Mouse (Mus musculus): ENCODE results near the gene Psg22. TPM values are rescaled to one million over a fixed set of nuclear protein-coding genes. Genes with fewer than 3 reads are reported as not detected.
"Not testable (repeated sequence)": the region's sequence is repeated elsewhere in the genome, so short reads cannot be mapped to it uniquely, and the experiment has no call there.

Gene Psg22
- polyA plus RNA-seq, 1 experiment from 2014 or later: not detected

- Histone ChIP-seq H3K9ac (peak overlapping the region; percentile 72), H3K27ac (replicated peaks) (no peak overlapping the region), H3K4me3 (peak overlapping the region; percentile 44), H3K27me3 (replicated peaks) (peaks cover 17% of the 10 kb centered on the region), H3K4me1 (no peaks in the 10 kb centered on the region), H3K9me3 (no peaks in the 10 kb centered on the region), H3K4me2 (peak overlapping the region; percentile 66), H3K36me3 (no peaks in the 10 kb centered on the region)
- ATAC-seq (ENCODE audit: extremely low read depth, insufficient number of reproducible peaks, low FRiP score, low TSS enrichment): no peak
- WGBS: 8% methylated on average over 20 of the region's 20 CpGs
Observed at GRCm38 (mm10) chr7:18746189-18746860, 28.4 kb downstream of the Psg22 start.

GRCm38 (mm10) chr7:18747420-18747819 is 29.5 kb downstream of the Psg22 start:
- H3K4me2 ChIP-seq; H3K27ac ChIP-seq (replicated peaks); H3K4me1 ChIP-seq; H3K9ac ChIP-seq; H3K4me3 ChIP-seq; ATAC-seq (ENCODE audit: extremely low read depth, insufficient number of reproducible peaks, low FRiP score, low TSS enrichment); H3K9me3 ChIP-seq; H3K36me3 ChIP-seq: not testable (repeated sequence)
- H3K27me3 ChIP-seq (replicated peaks): peaks cover 17% of the 10 kb centered on the region
- 56% methylated on average over 2 of the region's 2 CpGs for WGBS

- no peak overlapping the region for H3K27ac ChIP-seq (replicated peaks)
- peak overlapping the region; percentile 22; the same call in 1 of the 2 replicates for H3K4me2 ChIP-seq
- H3K4me3 ChIP-seq: no peak overlapping the region
- no peak overlapping the region for H3K9ac ChIP-seq
- 13% methylated on average over 6 of the region's 6 CpGs for WGBS
- no peak for ATAC-seq (ENCODE audit: extremely low read depth, insufficient number of reproducible peaks, low FRiP score, low TSS enrichment)
- no peaks in the 10 kb centered on the region for H3K9me3 ChIP-seq
- no peaks in the 10 kb centered on the region for H3K4me1 ChIP-seq
- H3K36me3 ChIP-seq: no peaks in the 10 kb centered on the region
- H3K27me3 ChIP-seq (replicated peaks): peaks cover 17% of the 10 kb centered on the region
Observed at GRCm38 (mm10) chr7:18748994-18749895, 31.4 kb downstream of the Psg22 start.

- peaks cover 17% of the 10 kb centered on the region for H3K27me3 ChIP-seq (replicated peaks)
- H3K36me3 ChIP-seq; H3K4me1 ChIP-seq; ATAC-seq (ENCODE audit: extremely low read depth, insufficient number of reproducible peaks, low FRiP score, low TSS enrichment); H3K9ac ChIP-seq; H3K27ac ChIP-seq (replicated peaks); H3K9me3 ChIP-seq; H3K4me3 ChIP-seq; H3K4me2 ChIP-seq: not testable (repeated sequence)
- WGBS: 52% methylated on average over 11 of the region's 13 CpGs
Observed at GRCm38 (mm10) chr7:18749896-18750477, 32.1 kb downstream of the Psg22 start.

- H3K4me3 ChIP-seq; H3K27ac ChIP-seq (replicated peaks); H3K9ac ChIP-seq; H3K4me1 ChIP-seq; ATAC-seq (ENCODE audit: extremely low read depth, insufficient number of reproducible peaks, low FRiP score, low TSS enrichment); H3K36me3 ChIP-seq; H3K9me3 ChIP-seq; H3K27me3 ChIP-seq (replicated peaks); H3K4me2 ChIP-seq: not testable (repeated sequence)
- WGBS: 72% methylated on average over 7 of the region's 7 CpGs
Observed at GRCm38 (mm10) chr7:18760152-18760551, 42.3 kb downstream of the Psg22 start.

- H3K27ac ChIP-seq (replicated peaks); H3K4me2 ChIP-seq; H3K9ac ChIP-seq; H3K36me3 ChIP-seq; H3K4me3 ChIP-seq; H3K27me3 ChIP-seq (replicated peaks); H3K4me1 ChIP-seq; ATAC-seq (ENCODE audit: extremely low read depth, insufficient number of reproducible peaks, low FRiP score, low TSS enrichment); H3K9me3 ChIP-seq: not testable (repeated sequence)
- 0% methylated on average over 1 of the region's 2 CpGs for WGBS
Observed at GRCm38 (mm10) chr7:18762885-18763284, 45.0 kb downstream of the Psg22 start.

Other genes with a start within 250 kb of the Psg22 start
- gene Psg26, start 233.9 kb upstream of the Psg22 start, polyA plus RNA-seq (2015; fragmentation: Nextera tagmentation; extraction: Ambion mirVana): not detected in 2 replicates
- gene Psg25, start 185.8 kb upstream of the Psg22 start, polyA plus RNA-seq (2015; fragmentation: Nextera tagmentation; extraction: Ambion mirVana): 0.04 and 0.07 TPM in 2 replicates
- not detected in 2 replicates for gene Psg27, start 150.8 kb upstream of the Psg22 start, polyA plus RNA-seq (2015; fragmentation: Nextera tagmentation; extraction: Ambion mirVana)
- not detected in 2 replicates for gene Psg23, start 101.6 kb upstream of the Psg22 start, polyA plus RNA-seq (2015; fragmentation: Nextera tagmentation; extraction: Ambion mirVana)
- not detected in 2 replicates for gene Psg21, start 61.4 kb upstream of the Psg22 start, polyA plus RNA-seq (2015; fragmentation: Nextera tagmentation; extraction: Ambion mirVana)
- gene Psg20, start 31.9 kb upstream of the Psg22 start, polyA plus RNA-seq (2015; fragmentation: Nextera tagmentation; extraction: Ambion mirVana): not detected in 2 replicates
- gene Psg19, start 80.4 kb downstream of the Psg22 start, polyA plus RNA-seq (2015; fragmentation: Nextera tagmentation; extraction: Ambion mirVana): not detected in 2 replicates
- 0.09 TPM in 1 of 2 replicates, not detected in the other for gene Psg17, start 103.5 kb downstream of the Psg22 start, polyA plus RNA-seq (2015; fragmentation: Nextera tagmentation; extraction: Ambion mirVana)
- gene Mill2, start 121.9 kb downstream of the Psg22 start, polyA plus RNA-seq (2015; fragmentation: Nextera tagmentation; extraction: Ambion mirVana): 0.16 and 0.18 TPM in 2 replicates
- gene Pglyrp1, start 153.2 kb downstream of the Psg22 start, polyA plus RNA-seq (2015; fragmentation: Nextera tagmentation; extraction: Ambion mirVana): 0.82 and 1.2 TPM in 2 replicates
- 18.2 and 23.0 TPM in 2 replicates for gene Ccdc61, start 192.3 kb downstream of the Psg22 start, polyA plus RNA-seq (2015; fragmentation: Nextera tagmentation; extraction: Ambion mirVana)
- 0.52 and 0.60 TPM in 2 replicates for gene Nova2, start 207.8 kb downstream of the Psg22 start, polyA plus RNA-seq (2015; fragmentation: Nextera tagmentation; extraction: Ambion mirVana)

Data from heart, embryonic 13.5 days (tissue).